Mouse (Mus musculus) brain, embryonic 14.5 days (tissue): ENCODE results near the gene Ing3. TPM values are rescaled to one million over a fixed set of nuclear protein-coding genes. Genes with fewer than 3 reads are reported as not detected.

Experiments used
- DNase-seq: peaks from one replicate; pipeline ENCODE4 v3.0.0-alpha.2; 2011; ENCODE audit warnings: low read depth
- CTCF ChIP-seq: fragments of 200-500 bp; IDR thresholded peaks from 2 replicates; pipeline ENCODE4 v1.5.1; 2012; ENCODE audit warnings: inconsistent platforms, mild to moderate bottlenecking, moderate library complexity, borderline replicate concordance; ENCODE audit not compliant: insufficient read depth, insufficient read length; ENCODE audit errors: extremely low read depth
- POLR2A ChIP-seq: fragments of 200-500 bp; IDR thresholded peaks from 2 replicates; pipeline ENCODE4 v1.6.1; 2012; ENCODE audit warnings: mild to moderate bottlenecking, inconsistent platforms, borderline replicate concordance; ENCODE audit not compliant: poor library complexity, insufficient read depth, insufficient read length, severe bottlenecking; ENCODE audit errors: extremely low read depth
- polyA plus RNA-seq: library from polyadenylated mRNA; depleted of rRNA; stranded (reverse); fragments of >200 nt; gene quantifications from 2 replicates; pipeline ENCODE4 v1.2.3, GENCODE M21; 2012

Ing3 gene
- polyA plus RNA-seq, 1 experiment = 20.1 TPM

- no peak for DNase-seq
- TF ChIP-seq CTCF (no peak), POLR2A (no peak)
Observed at GRCm38 (mm10) chr6:21993070-21993469, 43.7 kb downstream of the Ing3 start.

GRCm38 (mm10) chr6:21998131-21998530 lies 48.8 kb downstream of the Ing3 start:
- TF ChIP-seq POLR2A = no peak
- no peak for TF ChIP-seq CTCF
- DNase-seq = no peak

DNA sequence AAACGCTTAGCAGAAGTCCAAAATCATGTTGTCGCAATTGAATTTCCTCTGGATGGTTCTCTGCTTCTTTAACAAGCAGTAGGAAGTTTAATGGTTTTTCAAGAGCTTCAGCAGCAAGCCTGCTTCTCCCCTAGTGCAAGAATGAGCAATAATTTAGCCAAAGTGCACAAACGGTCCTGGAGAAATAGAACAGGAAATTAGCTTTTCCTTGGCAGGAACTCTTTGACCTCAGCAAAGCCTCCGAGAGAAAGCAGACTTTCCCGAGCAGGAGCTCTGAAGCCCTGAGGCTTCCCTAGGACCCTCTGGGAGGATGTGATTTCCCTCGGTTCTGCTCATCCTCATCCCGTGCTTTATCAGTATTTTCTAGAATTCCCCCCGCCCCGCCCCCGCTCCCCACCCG lies 49.7 kb downstream of the Ing3 start:
- TF ChIP-seq CTCF (no peak), POLR2A (no peak)
- DNase-seq = peak; percentile 13

DNA sequence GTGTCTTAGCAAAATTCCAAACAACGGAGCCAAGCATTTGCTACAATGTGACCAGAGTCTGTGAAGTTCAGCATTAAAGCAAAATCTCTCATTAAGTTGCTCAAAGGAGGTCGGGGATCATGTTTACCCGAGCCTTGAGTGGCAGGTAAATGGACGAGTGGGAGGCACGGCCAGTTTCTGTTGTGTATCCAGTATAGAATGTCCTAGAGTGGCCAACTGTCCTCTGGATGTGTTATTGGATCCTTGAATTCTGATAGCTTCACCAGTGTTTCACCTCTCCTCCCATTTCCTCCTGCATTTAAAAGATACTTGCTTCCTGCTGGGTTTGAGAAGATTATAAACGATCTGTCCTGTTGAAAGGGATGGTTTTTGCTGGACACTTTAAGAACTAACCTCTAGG lies 50.7 kb downstream of the Ing3 start:
- TF ChIP-seq POLR2A = no peak
- TF ChIP-seq CTCF = no peak
- DNase-seq = no peak

DNA sequence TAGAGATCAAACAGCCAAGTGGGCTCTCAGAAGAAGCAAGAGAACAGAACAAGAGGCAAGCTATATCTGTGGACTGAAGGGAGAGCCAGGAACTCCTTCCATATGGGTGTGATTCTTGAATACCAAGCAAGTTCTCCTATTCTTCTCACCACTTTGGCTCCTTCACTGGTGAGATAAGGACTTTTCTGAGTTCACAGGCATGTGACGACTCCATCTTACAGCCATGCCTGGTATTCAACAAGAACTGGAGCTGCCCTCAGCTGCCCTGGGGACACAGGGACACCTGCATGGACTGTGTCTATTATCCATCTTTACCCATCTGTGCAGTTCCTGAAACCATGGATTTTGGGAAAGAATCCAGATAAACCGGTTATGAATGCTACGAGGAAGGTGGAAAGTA lies 51.5 kb downstream of the Ing3 start:
- DNase-seq = no peak
- no peak for TF ChIP-seq CTCF
- TF ChIP-seq POLR2A = no peak

DNA sequence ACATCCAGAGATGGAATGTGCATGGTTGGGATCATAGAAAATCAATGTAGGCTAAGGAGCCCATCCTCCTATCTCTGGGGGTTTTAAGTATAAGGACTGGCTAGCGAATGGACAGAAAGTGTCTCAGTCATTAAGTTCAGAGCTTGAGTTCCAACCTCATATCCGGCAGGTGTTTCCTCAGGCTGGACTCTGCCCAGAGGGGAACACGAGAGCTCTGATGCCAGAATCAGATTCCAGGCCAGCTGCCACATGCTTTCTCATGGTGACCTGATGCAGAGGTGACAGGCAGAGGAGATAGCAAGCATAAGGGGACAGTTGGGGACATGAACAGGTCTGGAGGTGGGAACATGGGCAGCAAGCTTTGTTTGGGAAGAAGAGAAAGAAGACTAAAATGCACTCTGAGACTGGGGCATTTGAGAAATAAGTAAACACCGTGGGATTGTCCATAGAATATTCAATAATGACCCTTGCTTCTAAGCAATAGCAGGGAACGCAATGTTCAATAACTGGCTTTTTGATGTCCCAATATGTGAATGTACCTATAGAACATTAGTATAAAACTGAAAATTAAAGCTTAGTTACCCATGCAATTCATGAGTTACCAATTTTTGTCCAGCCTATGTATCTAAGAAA lies 52.0 kb downstream of the Ing3 start:
- DNase-seq = no peak
- TF ChIP-seq CTCF = no peak
- no peak for TF ChIP-seq POLR2A

GRCm38 (mm10) chr6:22002521-22003199 lies 53.3 kb downstream of the Ing3 start:
- TF ChIP-seq POLR2A (no peak), CTCF (no peak)
- peak; percentile 15 for DNase-seq

GRCm38 (mm10) chr6:22003200-22003587 lies 53.8 kb downstream of the Ing3 start:
- peak; percentile 62 for DNase-seq
- no peak for TF ChIP-seq POLR2A
- no peak for TF ChIP-seq CTCF

- TF ChIP-seq POLR2A (no peak), CTCF (no peak)
Observed at GRCm38 (mm10) chr6:22003959-22004543, 54.7 kb downstream of the Ing3 start.

GRCm38 (mm10) chr6:22008346-22008745 lies 59.0 kb downstream of the Ing3 start:
- TF ChIP-seq CTCF = no peak
- TF ChIP-seq POLR2A = no peak
- DNase-seq = no peak

More at GRCm38 (mm10) chr6:22003959-22004543, 54.7 kb downstream of the Ing3 start:
- no peak for DNase-seq

- TF ChIP-seq POLR2A = no peak
- TF ChIP-seq CTCF = no peak
- no peak for DNase-seq
Observed at GRCm38 (mm10) chr6:22010258-22010657, 60.9 kb downstream of the Ing3 start.
